Mouse (Mus musculus) hindbrain, embryonic 15.5 days (tissue): Measurements from ENCODE around the gene Gm21094. TPM values are rescaled to one million over a fixed set of nuclear protein-coding genes. Genes with fewer than 3 reads are reported as not detected.
"Not testable (repeated sequence)": the region's sequence is repeated elsewhere in the genome, so short reads cannot be mapped to it uniquely, and the experiment has no call there.

Experiments used
- ATAC-seq: fragments of 200-750 bp; cut with Nextera tagmentation; 2 replicates; pipeline ENCODE4 v1.8.0; 2017; ENCODE audit warnings: low read depth, moderate number of reproducible peaks, moderate TSS enrichment; ENCODE audit not compliant: low FRiP score
- H3K27ac ChIP-seq: fragments of 300-500 bp; sonication (generic); replicated peaks from 2 replicates; pipeline ENCODE4 v1.5.1; 2015; ENCODE audit warnings: mild to moderate bottlenecking, inconsistent platforms
- H3K27me3 ChIP-seq: fragments of 300-500 bp; sonication (generic); 2 replicates; pipeline ENCODE4 v1.6.1; 2015; ENCODE audit warnings: control low read depth, inconsistent platforms
- H3K36me3 ChIP-seq: fragments of 300-500 bp; sonication (generic); 2 replicates; pipeline ENCODE4 v1.6.1; 2015; ENCODE audit warnings: control low read depth, inconsistent platforms
- H3K4me1 ChIP-seq: fragments of 300-500 bp; sonication (generic); replicated peaks from 2 replicates; pipeline ENCODE4 v1.6.1; 2015; ENCODE audit warnings: control low read depth, inconsistent platforms
- H3K4me2 ChIP-seq: fragments of 300-500 bp; sonication (generic); 2 replicates; pipeline ENCODE4 v1.6.1; 2015; ENCODE audit warnings: moderate library complexity, mild to moderate bottlenecking, inconsistent platforms
- H3K4me3 ChIP-seq: fragments of 300-500 bp; sonication (generic); 2 replicates; pipeline ENCODE4 v1.5.1; 2015; ENCODE audit warnings: mild to moderate bottlenecking, inconsistent platforms
- H3K9ac ChIP-seq: fragments of 300-500 bp; sonication (generic); 2 replicates; pipeline ENCODE4 v1.6.1; 2015; ENCODE audit warnings: inconsistent platforms
- H3K9me3 ChIP-seq: fragments of 300-500 bp; sonication (generic); 2 replicates; pipeline ENCODE4 v1.6.1; 2016; ENCODE audit warnings: control low read depth, inconsistent platforms
- WGBS: fragments of 180-500 bp; shearing (Covaris S2); methylation state at CpG from one replicate; pipeline ENCODE4 v1.1.7; 2015; 5-methylcytosine and 5-hydroxymethylcytosine counted together
- polyA plus RNA-seq: library from polyadenylated mRNA; unstranded; fragments of >200 nt; fragmentation: Nextera tagmentation; extraction: Ambion mirVana; gene quantifications from 2 replicates; pipeline ENCODE4 v1.2.1, GENCODE M21; 2015

Gm21094 gene
- polyA plus RNA-seq, result not detected in 2 replicates

DNA sequence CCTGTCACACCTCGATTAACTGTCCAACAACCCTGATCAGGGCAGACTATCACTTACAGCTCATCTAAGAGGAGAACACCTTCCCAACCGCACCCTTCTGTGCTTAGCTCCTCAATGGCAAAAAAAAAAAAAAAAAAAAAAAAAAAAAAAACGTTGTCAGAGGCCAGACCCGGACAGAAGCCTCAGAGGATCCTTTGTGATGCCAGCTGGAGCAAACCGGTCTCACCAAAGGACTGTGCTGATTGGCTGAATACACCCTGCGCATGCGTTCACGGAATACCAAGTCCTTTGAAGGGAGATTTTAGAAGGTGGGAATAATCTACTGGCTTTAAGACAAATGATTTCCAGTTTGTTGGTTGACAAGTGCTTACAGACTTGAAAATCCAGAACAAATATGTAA, at the start of gene Gm21094:
Gene Gm21094 (minus strand): TSS at position 101 of the 400 bp plus-strand sequence.
- H3K27me3 ChIP-seq, H3K9me3 ChIP-seq, ATAC-seq, H3K4me2 ChIP-seq, H3K36me3 ChIP-seq, H3K9ac ChIP-seq, H3K4me3 ChIP-seq, H3K4me1 ChIP-seq, H3K27ac ChIP-seq: not testable (repeated sequence)
- WGBS, result no CpG with 5 or more reads among the region's 8 CpGs
